Mouse (Mus musculus): ENCODE results near the gene Tbc1d10a.

- no peak for TF ChIP-seq POLR2A (IDR thresholded peaks at IDR 0.05; ENCODE audit: insufficient read length, low read depth)
- no peak for TF ChIP-seq MAX (IDR thresholded peaks at IDR 0.05; ENCODE audit: low read depth)
- TF ChIP-seq POLR2AphosphoS2 (IDR thresholded peaks at IDR 0.05; ENCODE audit: insufficient read length, low read depth) = no peak
- TF ChIP-seq TCF12 (IDR thresholded peaks at IDR 0.05; ENCODE audit: insufficient read depth, poor library complexity, severe bottlenecking) = no peak
Measured at GRCm38 (mm10) chr11:4166467-4167090, 20.0 kb upstream of the Tbc1d10a start.

Data from myocyte (in vitro differentiated cells).